Mouse (Mus musculus) brain, adult 2 months (tissue): ENCODE data around the gene Oaz3.

Experiments used
- DNase-seq: peaks from one replicate; pipeline ENCODE4 v3.0.0; 2011; ENCODE audit warnings: low read depth, low spot score

The Oaz3 gene

GRCm38 (mm10) chr3:94456529-94457000, 12.8 kb upstream of the Oaz3 start:
- DNase-seq = peak; percentile 96

- no peak for DNase-seq
These were observed 5.7 kb upstream of the Oaz3 start for GRCm38 (mm10) chr3:94449377-94449776.

GRCm38 (mm10) chr3:94442951-94443596, 641 bp downstream of the Oaz3 start, which contains the start of gene Mrpl9:
Mrpl9 (plus strand) TSS chr3:94443318.
- DNase-seq = peak; percentile 96

GRCm38 (mm10) chr3:94441182-94441581, 2.5 kb downstream of the Oaz3 start:
- DNase-seq = peak; percentile 46

GRCm38 (mm10) chr3:94436420-94436819, 7.3 kb downstream of the Oaz3 start:
- no peak for DNase-seq

GRCm38 (mm10) chr3:94434305-94434704, 9.4 kb downstream of the Oaz3 start:
- DNase-seq = no peak

- DNase-seq = no peak
These were observed 12.7 kb downstream of the Oaz3 start for GRCm38 (mm10) chr3:94430980-94431379.

GRCm38 (mm10) chr3:94413031-94413679, 30.6 kb downstream of the Oaz3 start, which contains the start of gene Tdrkh:
Tdrkh (plus strand) TSS chr3:94413273.
- peak; percentile 100 for DNase-seq

- no peak for DNase-seq
These were observed 31.2 kb downstream of the Oaz3 start for GRCm38 (mm10) chr3:94412530-94412929.

- DNase-seq = no peak
These were observed 38.2 kb downstream of the Oaz3 start for GRCm38 (mm10) chr3:94405561-94405960.

GRCm38 (mm10) chr3:94404366-94405054, 39.2 kb downstream of the Oaz3 start:
- peak; percentile 84 for DNase-seq

- DNase-seq = no peak
These were observed 41.3 kb downstream of the Oaz3 start for GRCm38 (mm10) chr3:94402451-94402850.

- DNase-seq = no peak
These were observed 43.9 kb downstream of the Oaz3 start for GRCm38 (mm10) chr3:94399663-94400310.

GRCm38 (mm10) chr3:94398943-94399481, 44.7 kb downstream of the Oaz3 start:
- DNase-seq = peak; percentile 71

- no peak for DNase-seq
These were observed 45.5 kb downstream of the Oaz3 start, which contains the start of gene Lingo4 for GRCm38 (mm10) chr3:94398217-94398616. Lingo4 (plus strand) TSS chr3:94398517.

GRCm38 (mm10) chr3:94396851-94397250, 46.9 kb downstream of the Oaz3 start:
- no peak for DNase-seq

- DNase-seq = no peak
These were observed 47.4 kb downstream of the Oaz3 start for GRCm38 (mm10) chr3:94396336-94396735.

- no peak for DNase-seq
These were observed 50.7 kb downstream of the Oaz3 start for GRCm38 (mm10) chr3:94393049-94393448.

- no peak for DNase-seq
These were observed 51.6 kb downstream of the Oaz3 start for GRCm38 (mm10) chr3:94392128-94392527.

GRCm38 (mm10) chr3:94391001-94391400, 52.7 kb downstream of the Oaz3 start:
- no peak for DNase-seq

- DNase-seq = no peak
These were observed 54.3 kb downstream of the Oaz3 start for GRCm38 (mm10) chr3:94389420-94389819.

GRCm38 (mm10) chr3:94388047-94388446, 55.7 kb downstream of the Oaz3 start:
- no peak for DNase-seq
